Mouse (Mus musculus) embryonic facial prominence, embryonic 13.5 days (tissue): Measurements from ENCODE around the gene Zfp385b. TPM values are rescaled to one million over a fixed set of nuclear protein-coding genes. Genes with fewer than 3 reads are reported as not detected.

Source experiments
- ATAC-seq: fragments of 200-750 bp; cut with Nextera tagmentation; 2 replicates; pipeline ENCODE4 v1.8.0; 2017; ENCODE audit warnings: low read depth; ENCODE audit not compliant: insufficient number of reproducible peaks, insufficient read depth, low FRiP score, low TSS enrichment
- H3K27ac ChIP-seq: fragments of 300-500 bp; sonication (generic); 2 replicates; pipeline ENCODE4 v1.5.1; 2015; ENCODE audit warnings: moderate library complexity, mild to moderate bottlenecking, inconsistent platforms
- H3K27me3 ChIP-seq: fragments of 300-500 bp; sonication (generic); 2 replicates; pipeline ENCODE4 v1.6.1; 2015; ENCODE audit warnings: mild to moderate bottlenecking, inconsistent platforms
- H3K36me3 ChIP-seq: fragments of 300-500 bp; sonication (generic); 2 replicates; pipeline ENCODE4 v1.6.1; 2015; ENCODE audit warnings: mild to moderate bottlenecking, inconsistent platforms
- H3K4me1 ChIP-seq: fragments of 300-500 bp; sonication (generic); 2 replicates; pipeline ENCODE4 v1.6.1; 2015; ENCODE audit warnings: inconsistent platforms
- H3K4me2 ChIP-seq: fragments of 300-500 bp; sonication (generic); 2 replicates; pipeline ENCODE4 v1.6.1; 2015; ENCODE audit warnings: moderate library complexity, mild to moderate bottlenecking, inconsistent platforms
- H3K4me3 ChIP-seq: fragments of 300-500 bp; sonication (generic); 2 replicates; pipeline ENCODE4 v1.5.1; 2015; ENCODE audit warnings: mild to moderate bottlenecking, inconsistent platforms
- H3K9ac ChIP-seq: fragments of 300-500 bp; sonication (generic); 2 replicates; pipeline ENCODE4 v1.6.1; 2015; ENCODE audit warnings: mild to moderate bottlenecking, inconsistent platforms
- H3K9me3 ChIP-seq: fragments of 300-500 bp; sonication (generic); 2 replicates; pipeline ENCODE4 v1.6.1; 2016; ENCODE audit warnings: inconsistent platforms
- WGBS: fragments of 180-500 bp; shearing (Covaris S2); methylation state at CpG from one replicate; pipeline ENCODE4 v1.1.7; 2015; ENCODE audit warnings: mixed read lengths; 5-methylcytosine and 5-hydroxymethylcytosine counted together
- polyA plus RNA-seq: library from polyadenylated mRNA; unstranded; fragments of >200 nt; fragmentation: Nextera tagmentation; extraction: Ambion mirVana; gene quantifications from 2 replicates; pipeline ENCODE4 v1.2.1, GENCODE M21; 2015

Gene Zfp385b
- polyA plus RNA-seq, 1 experiment from 2014 or later: 6.3 TPM

GRCm38 (mm10) chr2:77508731-77509130 lies 310.7 kb downstream of the Zfp385b start:
- Histone ChIP-seq H3K4me2 (no peak overlapping the region), H3K4me3 (no peak overlapping the region), H3K27me3 (no peaks in the 10 kb centered on the region), H3K27ac (no peak overlapping the region), H3K36me3 (no peaks in the 10 kb centered on the region), H3K9ac (no peak overlapping the region), H3K9me3 (no peaks in the 10 kb centered on the region), H3K4me1 (peaks cover 3% of the 10 kb centered on the region; the same call in 1 of the 2 replicates)
- ATAC-seq: no peak
- WGBS: 79% methylated on average over 6 of the region's 6 CpGs

DNA sequence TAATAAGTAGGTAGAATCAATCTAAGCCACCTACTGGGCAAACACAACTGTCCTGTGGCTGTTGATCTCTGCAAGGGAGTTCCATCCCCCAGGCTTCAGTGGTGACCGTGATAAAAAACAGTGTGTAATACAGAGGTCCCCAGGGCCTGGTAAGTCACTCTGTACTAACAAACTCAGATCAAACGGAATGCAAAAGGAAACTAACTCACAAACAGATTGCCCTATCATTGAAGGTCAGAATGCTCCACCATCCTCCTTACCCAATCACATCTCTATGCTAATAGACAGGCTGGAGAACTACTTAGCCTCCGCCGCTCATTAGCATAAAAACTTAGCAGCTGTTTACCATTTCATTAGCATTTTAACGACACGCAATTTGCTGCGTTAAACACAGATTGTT lies 313.1 kb downstream of the Zfp385b start:
- H3K27ac ChIP-seq: no peak overlapping the region
- H3K9me3 ChIP-seq: no peaks in the 10 kb centered on the region
- WGBS: 7% methylated on average over 7 of the region's 7 CpGs
- ATAC-seq: no peak
- no peak overlapping the region for H3K9ac ChIP-seq
- H3K27me3 ChIP-seq: no peaks in the 10 kb centered on the region
- peaks cover 3% of the 10 kb centered on the region; the same call in 1 of the 2 replicates for H3K4me1 ChIP-seq
- no peaks in the 10 kb centered on the region for H3K36me3 ChIP-seq
- peak overlapping the region; percentile 42 for H3K4me2 ChIP-seq
- 0 out of 2 replicates have a peak overlapping the region, but pooled peaks have one; percentile 4 for H3K4me3 ChIP-seq

DNA sequence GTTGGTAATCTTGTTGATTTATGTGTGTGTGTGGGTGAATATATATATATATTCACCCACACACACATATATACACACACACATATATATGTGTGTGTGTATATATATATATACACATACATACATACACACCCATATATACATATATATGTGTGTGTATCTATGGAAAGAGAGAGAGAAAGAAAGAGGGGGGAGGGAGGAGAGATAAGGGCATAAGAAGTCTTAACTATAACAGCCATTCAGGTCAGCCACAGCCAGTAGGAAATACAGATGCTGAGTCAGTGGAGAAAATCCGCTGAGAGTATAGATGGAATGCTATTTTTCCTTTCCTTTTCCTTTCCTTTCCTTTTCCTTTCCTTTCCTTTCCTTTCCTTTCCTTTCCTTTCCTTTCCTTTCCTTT lies 313.8 kb downstream of the Zfp385b start:
- Histone ChIP-seq H3K9ac (no peak overlapping the region), H3K4me2 (no peak overlapping the region), H3K4me3 (no peak overlapping the region), H3K36me3 (no peaks in the 10 kb centered on the region), H3K27me3 (no peaks in the 10 kb centered on the region), H3K27ac (no peak overlapping the region), H3K9me3 (no peaks in the 10 kb centered on the region), H3K4me1 (peaks cover 3% of the 10 kb centered on the region; the same call in 1 of the 2 replicates)
- ATAC-seq: no peak
- 70% methylated on average over 1 of the region's 1 CpGs for WGBS

DNA sequence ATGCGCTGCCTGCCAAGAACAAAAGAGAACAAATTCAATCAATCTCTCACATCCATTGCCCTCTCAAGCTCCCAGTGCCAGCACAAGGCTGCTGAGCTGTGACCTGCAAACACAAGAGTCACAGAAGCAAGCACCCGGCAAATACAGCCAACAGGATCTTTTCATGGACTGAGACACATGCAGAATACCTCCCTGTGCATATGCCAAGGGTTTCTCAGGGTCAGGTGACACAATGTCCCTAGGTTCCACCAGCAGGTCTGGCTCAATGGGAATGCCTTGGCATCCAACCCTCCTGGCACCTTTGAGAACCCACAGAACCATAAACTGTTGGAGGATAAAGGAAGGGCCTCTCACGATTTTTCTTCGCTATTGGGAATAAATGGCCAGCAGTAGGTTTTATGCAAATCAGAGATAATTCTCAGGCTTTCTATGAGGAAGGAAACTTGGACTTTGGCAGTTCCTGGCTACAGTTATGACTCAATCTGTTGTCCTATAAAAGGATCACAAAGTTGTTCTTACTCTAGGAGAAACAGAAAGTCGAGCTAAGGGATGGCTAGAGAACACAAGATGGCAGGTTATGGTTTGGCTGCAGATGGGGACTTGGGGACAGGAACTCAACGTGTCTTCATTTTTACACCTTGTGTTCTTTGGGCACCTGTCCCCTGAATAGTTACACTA lies 315.6 kb downstream of the Zfp385b start:
- 92% methylated on average over 6 of the region's 6 CpGs for WGBS
- Histone ChIP-seq H3K36me3 (no peaks in the 10 kb centered on the region), H3K4me3 (no peak overlapping the region), H3K27ac (no peak overlapping the region), H3K27me3 (no peaks in the 10 kb centered on the region), H3K4me1 (peaks cover 3% of the 10 kb centered on the region; the same call in 1 of the 2 replicates), H3K4me2 (no peak overlapping the region), H3K9ac (no peak overlapping the region), H3K9me3 (no peaks in the 10 kb centered on the region)
- no peak for ATAC-seq

DNA sequence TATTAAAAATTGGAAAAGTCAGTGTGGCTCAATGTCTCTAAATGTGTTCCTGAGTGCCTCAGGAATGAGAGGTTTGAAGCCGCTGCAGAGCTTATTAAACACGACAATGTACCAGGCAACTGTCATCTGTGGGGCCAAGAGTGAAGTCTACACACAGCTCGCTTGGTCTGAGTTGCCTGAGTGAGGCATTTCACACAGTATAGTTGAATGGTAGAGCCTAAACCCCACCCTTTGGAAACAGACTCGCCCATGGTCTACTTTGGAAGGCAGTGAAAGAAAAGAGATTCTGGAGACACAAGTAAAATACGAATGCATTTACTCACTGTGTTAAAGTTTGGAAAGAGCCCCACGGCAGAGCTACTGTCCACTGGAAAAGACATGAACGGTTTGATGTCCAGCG lies 316.2 kb downstream of the Zfp385b start:
- Histone ChIP-seq H3K4me3 (no peak overlapping the region), H3K4me1 (peaks cover 3% of the 10 kb centered on the region; the same call in 1 of the 2 replicates), H3K36me3 (no peaks in the 10 kb centered on the region), H3K9me3 (no peaks in the 10 kb centered on the region), H3K27me3 (no peaks in the 10 kb centered on the region), H3K4me2 (no peak overlapping the region), H3K9ac (no peak overlapping the region), H3K27ac (no peak overlapping the region)
- WGBS: 84% methylated on average over 8 of the region's 8 CpGs
- no peak for ATAC-seq

DNA sequence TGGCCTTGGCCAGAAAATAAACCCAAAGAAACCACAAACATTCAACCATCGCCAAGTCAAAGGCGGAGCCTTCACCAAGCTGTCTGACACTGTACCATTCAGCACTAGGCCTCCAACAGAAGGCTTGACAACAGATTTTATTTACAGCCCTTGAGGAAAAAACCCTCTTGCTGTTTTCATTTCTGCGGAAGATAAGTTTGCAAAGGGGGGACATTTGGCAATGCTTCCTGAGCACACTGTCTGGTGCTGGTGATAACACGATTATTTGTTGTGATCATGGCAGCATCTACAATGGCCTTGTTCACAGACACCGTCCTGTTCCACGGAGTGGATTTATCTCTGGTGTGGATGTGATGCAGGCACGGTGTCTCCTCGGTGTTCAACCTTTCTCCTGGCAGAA lies 317.0 kb downstream of the Zfp385b start:
- 81% methylated on average over 8 of the region's 8 CpGs for WGBS
- Histone ChIP-seq H3K27me3 (no peaks in the 10 kb centered on the region), H3K4me2 (no peak overlapping the region), H3K4me1 (peaks cover 3% of the 10 kb centered on the region; the same call in 1 of the 2 replicates), H3K36me3 (no peaks in the 10 kb centered on the region), H3K27ac (no peak overlapping the region), H3K9ac (no peak overlapping the region), H3K9me3 (no peaks in the 10 kb centered on the region), H3K4me3 (no peak overlapping the region)
- no peak for ATAC-seq

DNA sequence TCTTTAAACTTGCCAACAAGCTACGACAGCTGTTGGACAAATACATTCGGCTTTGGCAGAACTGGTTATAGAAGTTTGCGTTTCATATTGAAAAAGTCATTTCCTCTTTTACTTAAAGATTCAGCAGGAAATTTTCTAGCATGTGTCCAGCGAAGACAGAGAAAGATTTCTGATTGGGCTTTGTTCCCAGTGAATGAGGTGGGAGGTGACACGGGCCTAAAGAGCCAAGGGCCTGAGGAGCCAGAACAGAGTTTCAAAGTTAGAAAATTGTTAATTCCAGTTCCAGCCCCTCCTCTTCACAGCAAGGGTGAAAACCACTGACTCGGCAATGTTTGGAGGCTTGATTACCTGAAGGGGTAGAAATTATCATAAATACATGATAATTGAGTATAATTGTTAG lies 319.0 kb downstream of the Zfp385b start:
- Histone ChIP-seq H3K4me2 (no peak overlapping the region), H3K36me3 (no peaks in the 10 kb centered on the region), H3K4me3 (no peak overlapping the region), H3K9me3 (peaks cover 4% of the 10 kb centered on the region; the same call in 1 of the 2 replicates), H3K27me3 (no peaks in the 10 kb centered on the region), H3K9ac (no peak overlapping the region), H3K4me1 (no peaks in the 10 kb centered on the region), H3K27ac (no peak overlapping the region)
- ATAC-seq: no peak
- WGBS: 66% methylated on average over 6 of the region's 6 CpGs

- no peak overlapping the region for H3K4me2 ChIP-seq
- H3K4me1 ChIP-seq: no peaks in the 10 kb centered on the region
- no peak overlapping the region for H3K27ac ChIP-seq
- WGBS: 83% methylated on average over 4 of the region's 4 CpGs
- H3K36me3 ChIP-seq: no peaks in the 10 kb centered on the region
- no peaks in the 10 kb centered on the region for H3K27me3 ChIP-seq
- H3K4me3 ChIP-seq: no peak overlapping the region
- H3K9ac ChIP-seq: no peak overlapping the region
- peaks cover 4% of the 10 kb centered on the region; the same call in 1 of the 2 replicates for H3K9me3 ChIP-seq
- ATAC-seq: no peak
These were observed 321.1 kb downstream of the Zfp385b start for GRCm38 (mm10) chr2:77498379-77498778.

GRCm38 (mm10) chr2:77497942-77498341 lies 321.5 kb downstream of the Zfp385b start:
- Histone ChIP-seq H3K4me1 (no peaks in the 10 kb centered on the region), H3K9me3 (peaks cover 4% of the 10 kb centered on the region; the same call in 1 of the 2 replicates), H3K9ac (no peak overlapping the region), H3K4me2 (no peak overlapping the region), H3K36me3 (no peaks in the 10 kb centered on the region), H3K4me3 (no peak overlapping the region), H3K27ac (no peak overlapping the region), H3K27me3 (no peaks in the 10 kb centered on the region)
- 93% methylated on average over 6 of the region's 6 CpGs for WGBS
- ATAC-seq: no peak

DNA sequence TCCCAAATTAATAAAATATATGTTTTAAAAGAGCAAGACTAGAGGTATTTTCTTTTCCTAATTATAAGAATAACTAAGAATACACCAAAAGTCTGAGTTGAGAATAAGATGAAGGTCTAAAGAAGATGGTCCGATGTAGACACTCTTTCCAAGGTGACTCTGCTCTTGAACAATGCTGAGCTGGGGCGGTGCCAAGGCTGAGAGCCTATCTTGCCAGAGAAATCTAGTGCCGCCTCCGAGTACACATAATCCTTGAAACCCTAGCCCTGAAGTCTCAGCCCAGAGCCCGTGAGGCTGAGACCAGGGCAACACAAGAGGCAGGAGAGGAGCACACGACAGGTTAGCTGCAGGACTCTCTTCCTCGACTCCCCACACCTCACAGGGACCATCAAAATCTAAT lies 323.4 kb downstream of the Zfp385b start:
- 76% methylated on average over 7 of the region's 7 CpGs for WGBS
- no peaks in the 10 kb centered on the region for H3K27me3 ChIP-seq
- H3K4me1 ChIP-seq: no peaks in the 10 kb centered on the region
- peaks cover 4% of the 10 kb centered on the region; the same call in 1 of the 2 replicates for H3K9me3 ChIP-seq
- no peak overlapping the region for H3K9ac ChIP-seq
- no peak overlapping the region for H3K4me2 ChIP-seq
- H3K36me3 ChIP-seq: no peaks in the 10 kb centered on the region
- H3K27ac ChIP-seq: no peak overlapping the region
- H3K4me3 ChIP-seq: no peak overlapping the region
- ATAC-seq: no peak

DNA sequence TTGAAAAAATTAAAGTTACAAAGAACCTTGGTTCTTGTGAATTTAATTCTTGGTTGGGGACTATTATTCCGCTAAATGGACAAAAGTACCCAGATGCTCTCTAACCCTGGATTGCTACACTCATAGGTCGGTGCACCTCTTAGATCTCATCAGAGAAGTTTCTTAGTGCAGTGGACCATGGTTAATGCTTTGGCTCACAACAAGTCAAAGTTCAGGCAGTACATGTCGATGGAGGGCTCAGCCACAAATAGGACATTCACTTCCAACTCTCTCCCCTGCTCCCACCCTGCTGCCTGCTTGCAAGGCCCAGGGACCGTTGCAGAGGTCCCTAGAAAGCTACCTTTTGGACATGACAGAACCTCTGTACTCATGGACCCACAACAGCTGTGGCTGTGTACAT lies 324.1 kb downstream of the Zfp385b start:
- Histone ChIP-seq H3K4me3 (no peak overlapping the region), H3K4me1 (no peaks in the 10 kb centered on the region), H3K27me3 (no peaks in the 10 kb centered on the region), H3K27ac (no peak overlapping the region), H3K9ac (no peak overlapping the region), H3K9me3 (peaks cover 4% of the 10 kb centered on the region; the same call in 1 of the 2 replicates), H3K4me2 (no peak overlapping the region), H3K36me3 (no peaks in the 10 kb centered on the region)
- no peak for ATAC-seq
- 88% methylated on average over 4 of the region's 4 CpGs for WGBS

DNA sequence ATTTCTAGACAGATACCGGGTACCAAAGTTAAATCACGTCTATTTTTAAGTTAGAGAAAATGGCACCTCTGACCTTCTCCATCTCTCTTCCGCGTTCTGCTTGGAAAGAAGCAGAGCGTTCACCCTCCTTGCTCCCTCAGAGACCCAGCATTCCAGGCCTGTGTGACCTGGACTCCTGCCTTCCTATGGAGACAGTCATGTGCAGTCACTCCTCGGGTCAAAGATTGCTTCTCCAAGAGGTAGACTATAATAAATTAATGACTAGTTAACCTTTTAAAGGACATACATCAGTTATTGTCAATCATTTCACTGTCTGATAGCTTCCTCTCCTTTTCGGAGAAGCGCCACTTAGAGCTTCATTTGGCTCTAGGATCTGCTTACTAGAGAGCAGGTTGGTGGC lies 325.7 kb downstream of the Zfp385b start:
- H3K27me3 ChIP-seq: no peaks in the 10 kb centered on the region
- H3K4me2 ChIP-seq: no peak overlapping the region
- peaks cover 4% of the 10 kb centered on the region; the same call in 1 of the 2 replicates for H3K9me3 ChIP-seq
- ATAC-seq: no peak
- no peak overlapping the region for H3K4me3 ChIP-seq
- H3K4me1 ChIP-seq: no peaks in the 10 kb centered on the region
- no peak overlapping the region for H3K27ac ChIP-seq
- H3K9ac ChIP-seq: no peak overlapping the region
- H3K36me3 ChIP-seq: no peaks in the 10 kb centered on the region
- WGBS: 90% methylated on average over 8 of the region's 8 CpGs
